Mouse (Mus musculus): ENCODE measurements around the gene Eif2a. TPM values are rescaled to one million over a fixed set of nuclear protein-coding genes. Genes with fewer than 3 reads are reported as not detected.

Gene Eif2a
- polyA plus RNA-seq (2014; fragmentation: Nextera tagmentation; extraction: Ambion mirVana), result 65.1 and 68.5 TPM in 2 replicates

GRCm38 (mm10) chr3:58525652-58526407 is at the start of gene Eif2a, which contains the start of gene Serp1:
Eif2a (plus strand) TSS chr3:58525821.
Serp1 (minus strand) TSS chr3:58525892.
- WGBS, result under 1% methylated on average over 56 of the region's 57 CpGs
- H3K9ac ChIP-seq (ENCODE audit: low read depth, low read length), result peak within 1 kb of the TSS; percentile 93

GRCm38 (mm10) chr3:58478755-58479455 is 46.7 kb upstream of the Eif2a start:
- H3K4me2 ChIP-seq (replicated peaks; ENCODE audit: low read depth, low read length), result no peak overlapping the region
- H3K27ac ChIP-seq (ENCODE audit: low read depth, low read length), result no peak overlapping the region
- no peak for DNase-seq (ENCODE audit: low spot score)
- no peaks in the 10 kb centered on the region for H3K9me3 ChIP-seq (ENCODE audit: control insufficient read depth, low read length)
- H3K9ac ChIP-seq (ENCODE audit: low read depth, low read length), result no peak overlapping the region
- no peaks in the 10 kb centered on the region for H3K36me3 ChIP-seq (ENCODE audit: control insufficient read depth, insufficient read depth, low read length)
- 85% methylated on average over 2 of the region's 2 CpGs for WGBS
- H3K4me3 ChIP-seq (ENCODE audit: low read depth, low read length), result no peak overlapping the region
- no peaks in the 10 kb centered on the region for H3K27me3 ChIP-seq (ENCODE audit: control insufficient read depth, insufficient read depth, low read length)
- no peak for ATAC-seq (ENCODE audit: low FRiP score)
- no peaks in the 10 kb centered on the region for H3K4me1 ChIP-seq (replicated peaks; ENCODE audit: control insufficient read depth, insufficient read depth, low read length)

More at GRCm38 (mm10) chr3:58525652-58526407, at the start of gene Eif2a, which contains the start of gene Serp1:
- Histone ChIP-seq H3K4me2 (replicated peaks; ENCODE audit: low read depth, low read length) (peak within 1 kb of the TSS; percentile 71), H3K27me3 (ENCODE audit: control insufficient read depth, insufficient read depth, low read length) (no peaks in the 10 kb centered on the region), H3K4me1 (replicated peaks; ENCODE audit: control insufficient read depth, insufficient read depth, low read length) (no peaks in the 10 kb centered on the region), H3K27ac (ENCODE audit: low read depth, low read length) (peak within 1 kb of the TSS; percentile 86), H3K36me3 (ENCODE audit: control insufficient read depth, insufficient read depth, low read length) (no peaks in the 10 kb centered on the region), H3K9me3 (ENCODE audit: control insufficient read depth, low read length) (no peaks in the 10 kb centered on the region), H3K4me3 (ENCODE audit: low read depth, low read length) (peak within 1 kb of the TSS; percentile 93)
- ATAC-seq (ENCODE audit: low FRiP score) (peak; percentile 99), DNase-seq (ENCODE audit: low spot score) (peak; percentile 98)

GRCm38 (mm10) chr3:58485883-58486282 is 39.7 kb upstream of the Eif2a start:
- DNase-seq (ENCODE audit: low spot score), result peak; percentile 27
- Histone ChIP-seq H3K4me2 (replicated peaks; ENCODE audit: low read depth, low read length) (no peak overlapping the region), H3K27me3 (ENCODE audit: control insufficient read depth, insufficient read depth, low read length) (no peaks in the 10 kb centered on the region), H3K27ac (ENCODE audit: low read depth, low read length) (no peak overlapping the region), H3K9ac (ENCODE audit: low read depth, low read length) (no peak overlapping the region), H3K4me1 (replicated peaks; ENCODE audit: control insufficient read depth, insufficient read depth, low read length) (no peaks in the 10 kb centered on the region), H3K9me3 (ENCODE audit: control insufficient read depth, low read length) (no peaks in the 10 kb centered on the region), H3K36me3 (ENCODE audit: control insufficient read depth, insufficient read depth, low read length) (no peaks in the 10 kb centered on the region), H3K4me3 (ENCODE audit: low read depth, low read length) (no peak overlapping the region)
- ATAC-seq (ENCODE audit: low FRiP score), result no peak
- 77% methylated on average over 7 of the region's 7 CpGs for WGBS

GRCm38 (mm10) chr3:58487121-58487520 is 38.5 kb upstream of the Eif2a start:
- Histone ChIP-seq H3K4me3 (ENCODE audit: low read depth, low read length) (no peak overlapping the region), H3K9me3 (ENCODE audit: control insufficient read depth, low read length) (no peaks in the 10 kb centered on the region), H3K36me3 (ENCODE audit: control insufficient read depth, insufficient read depth, low read length) (no peaks in the 10 kb centered on the region), H3K27me3 (ENCODE audit: control insufficient read depth, insufficient read depth, low read length) (no peaks in the 10 kb centered on the region), H3K27ac (ENCODE audit: low read depth, low read length) (no peak overlapping the region), H3K4me1 (replicated peaks; ENCODE audit: control insufficient read depth, insufficient read depth, low read length) (no peaks in the 10 kb centered on the region), H3K4me2 (replicated peaks; ENCODE audit: low read depth, low read length) (no peak overlapping the region), H3K9ac (ENCODE audit: low read depth, low read length) (no peak overlapping the region)
- no peak for ATAC-seq (ENCODE audit: low FRiP score)
- WGBS, result 77% methylated on average over 3 of the region's 3 CpGs
- DNase-seq (ENCODE audit: low spot score), result no peak

- no peak overlapping the region for H3K27ac ChIP-seq (ENCODE audit: low read depth, low read length)
- no peak overlapping the region for H3K4me3 ChIP-seq (ENCODE audit: low read depth, low read length)
- no peaks in the 10 kb centered on the region for H3K4me1 ChIP-seq (replicated peaks; ENCODE audit: control insufficient read depth, insufficient read depth, low read length)
- H3K9ac ChIP-seq (ENCODE audit: low read depth, low read length), result no peak overlapping the region
- DNase-seq (ENCODE audit: low spot score) (no peak), ATAC-seq (ENCODE audit: low FRiP score) (no peak)
- H3K27me3 ChIP-seq (ENCODE audit: control insufficient read depth, insufficient read depth, low read length), result no peaks in the 10 kb centered on the region
- 80% methylated on average over 6 of the region's 8 CpGs for WGBS
- H3K9me3 ChIP-seq (ENCODE audit: control insufficient read depth, low read length), result no peaks in the 10 kb centered on the region
- H3K4me2 ChIP-seq (replicated peaks; ENCODE audit: low read depth, low read length), result no peak overlapping the region
- H3K36me3 ChIP-seq (ENCODE audit: control insufficient read depth, insufficient read depth, low read length), result no peaks in the 10 kb centered on the region
Observed at GRCm38 (mm10) chr3:58487999-58488775, 37.4 kb upstream of the Eif2a start.

- no peak for ATAC-seq (ENCODE audit: low FRiP score)
- no peak overlapping the region for H3K4me3 ChIP-seq (ENCODE audit: low read depth, low read length)
- no peaks in the 10 kb centered on the region for H3K27me3 ChIP-seq (ENCODE audit: control insufficient read depth, insufficient read depth, low read length)
- no peak overlapping the region for H3K9ac ChIP-seq (ENCODE audit: low read depth, low read length)
- H3K4me1 ChIP-seq (replicated peaks; ENCODE audit: control insufficient read depth, insufficient read depth, low read length), result no peaks in the 10 kb centered on the region
- 77% methylated on average over 7 of the region's 7 CpGs for WGBS
- no peaks in the 10 kb centered on the region for H3K9me3 ChIP-seq (ENCODE audit: control insufficient read depth, low read length)
- H3K27ac ChIP-seq (ENCODE audit: low read depth, low read length), result no peak overlapping the region
- H3K4me2 ChIP-seq (replicated peaks; ENCODE audit: low read depth, low read length), result no peak overlapping the region
- peak; percentile 3 for DNase-seq (ENCODE audit: low spot score)
- H3K36me3 ChIP-seq (ENCODE audit: control insufficient read depth, insufficient read depth, low read length), result no peaks in the 10 kb centered on the region
Observed at GRCm38 (mm10) chr3:58490787-58491186, 34.8 kb upstream of the Eif2a start.

GRCm38 (mm10) chr3:58493621-58494020 is 32.0 kb upstream of the Eif2a start:
- 87% methylated on average over 4 of the region's 4 CpGs for WGBS
- H3K27me3 ChIP-seq (ENCODE audit: control insufficient read depth, insufficient read depth, low read length), result no peaks in the 10 kb centered on the region
- no peaks in the 10 kb centered on the region for H3K9me3 ChIP-seq (ENCODE audit: control insufficient read depth, low read length)
- no peak overlapping the region for H3K4me3 ChIP-seq (ENCODE audit: low read depth, low read length)
- no peak overlapping the region for H3K9ac ChIP-seq (ENCODE audit: low read depth, low read length)
- no peaks in the 10 kb centered on the region for H3K4me1 ChIP-seq (replicated peaks; ENCODE audit: control insufficient read depth, insufficient read depth, low read length)
- no peak overlapping the region for H3K4me2 ChIP-seq (replicated peaks; ENCODE audit: low read depth, low read length)
- DNase-seq (ENCODE audit: low spot score) (no peak), ATAC-seq (ENCODE audit: low FRiP score) (no peak)
- H3K27ac ChIP-seq (ENCODE audit: low read depth, low read length), result no peak overlapping the region
- no peaks in the 10 kb centered on the region for H3K36me3 ChIP-seq (ENCODE audit: control insufficient read depth, insufficient read depth, low read length)

- Histone ChIP-seq H3K4me3 (ENCODE audit: low read depth, low read length) (no peak overlapping the region), H3K4me2 (replicated peaks; ENCODE audit: low read depth, low read length) (no peak overlapping the region), H3K27ac (ENCODE audit: low read depth, low read length) (no peak overlapping the region), H3K4me1 (replicated peaks; ENCODE audit: control insufficient read depth, insufficient read depth, low read length) (no peaks in the 10 kb centered on the region), H3K27me3 (ENCODE audit: control insufficient read depth, insufficient read depth, low read length) (no peaks in the 10 kb centered on the region), H3K9me3 (ENCODE audit: control insufficient read depth, low read length) (no peaks in the 10 kb centered on the region), H3K9ac (ENCODE audit: low read depth, low read length) (no peak overlapping the region), H3K36me3 (ENCODE audit: control insufficient read depth, insufficient read depth, low read length) (no peaks in the 10 kb centered on the region)
- DNase-seq (ENCODE audit: low spot score), result no peak
- no peak for ATAC-seq (ENCODE audit: low FRiP score)
- 73% methylated on average over 2 of the region's 2 CpGs for WGBS
Observed at GRCm38 (mm10) chr3:58501961-58502360, 23.7 kb upstream of the Eif2a start.
